In the genomic region with DNA sequence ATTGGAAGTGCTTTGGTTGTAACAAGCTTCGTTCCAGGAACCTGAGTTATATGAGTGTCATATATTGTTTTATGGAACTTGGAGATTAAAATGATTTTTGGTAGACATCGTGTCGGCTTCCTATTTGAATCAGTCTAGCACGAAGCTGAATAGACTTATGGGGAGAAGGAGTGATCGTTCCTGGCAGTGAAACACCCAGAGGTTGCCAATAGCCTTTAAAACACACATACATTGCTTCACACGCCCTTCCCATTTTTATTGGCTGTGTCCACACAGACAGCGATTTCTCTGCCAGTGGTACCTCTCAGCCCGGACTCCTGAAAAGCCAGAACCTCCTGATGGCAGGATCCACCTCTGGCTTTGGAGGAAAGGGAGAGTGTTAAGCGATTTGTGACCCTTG, we compare ENCODE assay signal across 16 mouse cellular contexts.
"Had no signal": no experiment of that assay in that cellular context is flagged by ENCODE, and none has a peak within 500 bp of the region (broad histone marks: within the 10 kb centered on the region; RNA-seq: fewer than 3 reads in every experiment).

No protein-coding gene starts in this region.

- DNase-seq: kidney, adult 2 months; kidney, postnatal 36 days; left cerebral cortex, postnatal 4 days; liver; liver, embryonic 13.5 days; liver, postnatal 0 days; right cerebral cortex, postnatal 14 days; thymus, adult 2 months; thymus, postnatal 4 days had no signal

- H3K36me3 ChIP-seq: kidney, embryonic 15.5 days; liver, embryonic 13.5 days; midbrain, embryonic 12.5 days; stomach, embryonic 15.5 days had no signal

- ATAC-seq: intestine, embryonic 16.5 days; liver, postnatal 0 days had no signal

- H3K4me3 ChIP-seq: kidney, embryonic 15.5 days; layer of hippocampus, adult 2 months; liver, embryonic 13.5 days; megakaryocyte, embryonic 14.5 days; midbrain, embryonic 12.5 days; stomach, embryonic 15.5 days had no signal

- H3K27me3 ChIP-seq: kidney, embryonic 15.5 days; midbrain, embryonic 12.5 days; stomach, embryonic 15.5 days had no signal

- H3K4me2 ChIP-seq: kidney, embryonic 15.5 days; liver, embryonic 13.5 days; midbrain, embryonic 12.5 days; stomach, embryonic 15.5 days had no signal

- H3K27ac ChIP-seq: kidney, embryonic 15.5 days; layer of hippocampus, adult 2 months; liver, embryonic 13.5 days; macrophage; midbrain, embryonic 12.5 days; stomach, embryonic 15.5 days had no signal

- H3K9me3 ChIP-seq: kidney, embryonic 15.5 days; liver, embryonic 13.5 days; megakaryocyte, embryonic 14.5 days; midbrain, embryonic 12.5 days; stomach, embryonic 15.5 days had no signal

- H3K4me1 ChIP-seq: liver, embryonic 13.5 days had no signal

- H3K9ac ChIP-seq: kidney, embryonic 15.5 days; liver, embryonic 13.5 days; liver, postnatal 0 days; midbrain, embryonic 12.5 days; stomach, embryonic 15.5 days had no signal
